Mouse (Mus musculus) neural tube, embryonic 13.5 days (tissue): Measurements from ENCODE around the gene Spsb3. TPM values are rescaled to one million over a fixed set of nuclear protein-coding genes. Genes with fewer than 3 reads are reported as not detected.

Experiments
- ATAC-seq: fragments of 200-750 bp; cut with Nextera tagmentation; 2 replicates; pipeline ENCODE4 v1.8.0; 2017; ENCODE audit warnings: low read depth, mild to moderate bottlenecking, moderate TSS enrichment, moderate library complexity
- H3K27ac ChIP-seq: fragments of 300-500 bp; sonication (generic); replicated peaks from 2 replicates; pipeline ENCODE4 v1.5.1; 2015; ENCODE audit warnings: moderate library complexity, mild to moderate bottlenecking, inconsistent platforms
- H3K27me3 ChIP-seq: fragments of 300-500 bp; sonication (generic); 2 replicates; pipeline ENCODE4 v1.6.1; 2015; ENCODE audit warnings: mild to moderate bottlenecking, inconsistent platforms
- H3K36me3 ChIP-seq: fragments of 300-500 bp; sonication (generic); 2 replicates; pipeline ENCODE4 v1.6.1; 2015; ENCODE audit warnings: mild to moderate bottlenecking, inconsistent platforms
- H3K4me1 ChIP-seq: fragments of 300-500 bp; sonication (generic); replicated peaks from 2 replicates; pipeline ENCODE4 v1.6.1; 2015; ENCODE audit warnings: inconsistent platforms
- H3K4me2 ChIP-seq: fragments of 300-500 bp; sonication (generic); 2 replicates; pipeline ENCODE4 v1.6.1; 2015; ENCODE audit warnings: inconsistent platforms, mild to moderate bottlenecking, moderate library complexity
- H3K4me3 ChIP-seq: fragments of 300-500 bp; sonication (generic); 2 replicates; pipeline ENCODE4 v1.5.1; 2015; ENCODE audit warnings: mild to moderate bottlenecking, inconsistent platforms
- H3K9ac ChIP-seq: fragments of 300-500 bp; sonication (generic); 2 replicates; pipeline ENCODE4 v1.6.1; 2015; ENCODE audit warnings: moderate library complexity, mild to moderate bottlenecking, inconsistent platforms
- H3K9me3 ChIP-seq: fragments of 300-500 bp; sonication (generic); 2 replicates; pipeline ENCODE4 v1.6.1; 2016; ENCODE audit warnings: inconsistent platforms
- WGBS: fragments of 180-500 bp; shearing (Covaris S2); methylation state at CpG from one replicate; pipeline ENCODE4 v1.1.7; 2015; 5-methylcytosine and 5-hydroxymethylcytosine counted together
- polyA plus RNA-seq: library from polyadenylated mRNA; unstranded; fragments of >200 nt; fragmentation: Nextera tagmentation; extraction: Ambion mirVana; gene quantifications from 2 replicates; pipeline ENCODE4 v1.2.1, GENCODE M21; 2015

The Spsb3 gene
- polyA plus RNA-seq, 1 experiment from 2014 or later = 74.2 TPM

DNA sequence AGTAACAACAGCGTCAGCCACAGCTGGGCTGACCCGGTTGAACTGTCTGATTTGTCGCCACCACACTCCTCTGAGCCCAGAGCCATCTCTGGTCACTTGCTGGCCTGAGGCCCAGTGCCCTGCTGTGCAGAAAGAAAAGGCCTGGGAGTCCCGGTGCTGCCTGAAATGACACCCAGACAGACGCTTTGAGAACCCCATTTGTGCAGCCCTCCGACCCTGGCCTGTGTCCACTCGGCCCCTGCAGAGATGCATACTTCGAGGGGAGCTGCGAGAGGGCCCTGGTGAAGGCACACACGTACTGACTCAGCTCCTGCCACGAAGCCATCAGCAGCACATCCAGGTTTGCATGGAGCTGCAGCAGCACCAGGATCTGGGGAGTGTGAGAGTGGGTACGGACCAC is 6.3 kb downstream of the Spsb3 start:
- 86% methylated on average over 12 of the region's 12 CpGs for WGBS
- H3K4me1 ChIP-seq = peaks cover 54% of the 10 kb centered on the region
- no peaks in the 10 kb centered on the region for H3K27me3 ChIP-seq
- H3K4me3 ChIP-seq = no peak overlapping the region
- H3K27ac ChIP-seq = no peak overlapping the region
- no peak overlapping the region for H3K4me2 ChIP-seq
- H3K9ac ChIP-seq = no peak overlapping the region
- no peaks in the 10 kb centered on the region for H3K9me3 ChIP-seq
- H3K36me3 ChIP-seq = peaks cover 57% of the 10 kb centered on the region
- no peak for ATAC-seq

DNA sequence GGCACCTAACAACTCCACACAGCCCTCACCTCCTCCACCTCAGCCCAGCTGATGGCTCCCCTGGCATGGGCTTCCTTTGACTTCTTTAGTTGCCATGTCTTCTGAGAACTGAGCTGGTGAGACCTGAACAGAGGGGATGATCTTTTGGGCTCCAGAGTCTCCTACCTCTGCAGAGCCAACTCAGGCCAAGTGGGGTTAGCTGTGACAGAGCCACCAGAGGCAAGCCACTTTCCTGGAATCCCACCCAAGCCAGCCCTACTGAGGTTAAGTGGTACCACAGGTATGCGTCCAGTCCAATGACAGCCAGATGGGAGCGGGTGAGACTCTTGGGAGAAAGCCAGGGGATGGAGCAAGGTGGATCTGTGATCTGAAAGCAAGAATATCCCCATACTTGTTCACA is 6.8 kb downstream of the Spsb3 start:
- H3K36me3 ChIP-seq = peaks cover 62% of the 10 kb centered on the region

DNA sequence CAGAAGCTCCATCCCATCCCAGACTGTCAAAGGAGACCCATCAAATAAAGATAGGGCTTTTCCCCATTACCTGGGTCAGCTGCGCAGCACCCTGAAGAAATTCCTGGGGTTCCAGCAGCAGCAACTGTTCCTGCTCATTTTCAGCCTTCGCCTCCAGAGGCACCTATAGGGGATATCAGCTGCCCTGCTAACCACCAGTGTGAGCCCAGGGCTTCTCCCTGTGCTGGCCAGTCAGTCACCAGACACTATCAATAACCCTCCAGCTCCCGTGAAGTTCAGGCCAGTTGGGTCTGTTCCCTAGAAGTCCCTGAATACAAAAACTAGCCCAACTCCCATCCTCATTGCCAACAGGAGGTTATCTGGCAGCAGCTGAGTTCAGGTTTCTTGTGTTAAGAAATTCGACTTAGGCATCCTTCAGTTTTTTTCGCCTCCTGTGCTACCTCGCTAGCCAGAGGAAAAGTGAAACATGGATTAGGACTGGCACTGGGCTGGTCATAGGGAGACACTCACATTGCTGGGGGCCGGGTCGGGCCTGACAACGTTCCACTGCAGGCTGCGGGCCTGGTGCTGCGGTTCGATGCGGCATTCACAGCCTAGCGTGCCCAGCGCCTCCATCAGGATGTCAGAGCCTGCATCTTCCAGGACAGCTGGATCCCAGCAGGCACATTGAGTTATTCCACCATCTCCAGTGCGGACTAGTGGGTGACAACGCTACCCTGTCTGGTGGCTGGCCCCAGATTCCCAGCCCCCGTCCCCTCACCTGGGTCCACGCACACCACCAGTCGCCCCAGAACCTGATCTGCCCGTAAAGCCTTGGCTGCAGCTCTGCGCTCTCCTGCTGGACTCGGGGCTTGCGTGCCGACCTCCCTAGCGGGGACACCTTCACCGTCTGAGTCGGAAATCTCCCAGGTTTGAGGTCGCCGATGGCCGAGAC is 7.9 kb downstream of the Spsb3 start:
- H3K36me3 ChIP-seq = peaks cover 67% of the 10 kb centered on the region
- H3K9me3 ChIP-seq = no peaks in the 10 kb centered on the region
- H3K9ac ChIP-seq = peak overlapping the region; percentile 95
- peak overlapping the region; percentile 85 for H3K4me3 ChIP-seq
- ATAC-seq = peak; percentile 17; the same call in 1 of the 2 replicates
- WGBS = 12% methylated on average over 31 of the region's 31 CpGs
- peak overlapping the region; percentile 88 for H3K27ac ChIP-seq
- H3K4me1 ChIP-seq = peaks cover 52% of the 10 kb centered on the region
- H3K4me2 ChIP-seq = peak overlapping the region; percentile 100
- no peaks in the 10 kb centered on the region for H3K27me3 ChIP-seq

More for the DNA sequence above, 6.8 kb downstream of the Spsb3 start:
- H3K27me3 ChIP-seq = no peaks in the 10 kb centered on the region
- ATAC-seq = no peak
- WGBS = 94% methylated on average over 2 of the region's 2 CpGs
- no peak overlapping the region for H3K9ac ChIP-seq
- H3K27ac ChIP-seq = no peak overlapping the region
- peaks cover 54% of the 10 kb centered on the region for H3K4me1 ChIP-seq
- H3K9me3 ChIP-seq = no peaks in the 10 kb centered on the region
- H3K4me2 ChIP-seq = peak overlapping the region; percentile 100; the same call in 1 of the 2 replicates
- H3K4me3 ChIP-seq = 0 out of 2 replicates have a peak overlapping the region, but pooled peaks have one; percentile 85

DNA sequence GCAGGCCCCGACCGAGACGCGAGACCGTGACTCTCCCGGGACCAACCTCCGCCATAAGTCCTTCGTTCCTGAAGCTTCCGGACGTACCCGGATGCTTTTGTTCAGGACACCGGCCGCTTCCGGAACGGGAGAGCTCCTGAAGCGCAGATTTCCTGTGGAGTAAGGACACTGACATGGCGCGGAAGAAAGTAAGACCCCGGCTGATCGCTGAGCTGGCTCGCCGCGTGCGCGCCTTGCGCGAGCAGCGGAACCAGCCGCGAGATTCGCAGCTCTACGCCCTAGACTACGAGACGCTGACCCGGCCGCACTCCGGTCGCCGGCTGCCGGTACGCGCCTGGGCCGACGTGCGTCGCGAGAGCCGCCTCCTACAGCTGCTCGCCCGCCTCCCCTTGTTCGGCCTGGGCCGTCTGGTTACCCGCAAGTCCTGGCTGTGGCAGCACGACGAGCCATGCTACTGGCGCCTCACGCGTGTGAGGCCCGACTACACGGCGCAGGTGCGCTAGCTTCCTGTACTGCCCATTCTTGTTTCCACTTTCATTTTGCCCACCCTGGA is 8.6 kb downstream of the Spsb3 start, which contains the start of the genes Eme2 and Mrps34:
Gene Eme2 (minus strand): TSS at position 93 of the 553 bp plus-strand sequence.
Gene Mrps34 (plus strand): TSS at position 122 of the 553 bp plus-strand sequence.
- peaks cover 67% of the 10 kb centered on the region for H3K36me3 ChIP-seq
- H3K27ac ChIP-seq = peak within 1 kb of the TSS; percentile 88
- peak within 1 kb of the TSS; percentile 85 for H3K4me3 ChIP-seq
- peak within 1 kb of the TSS; percentile 100 for H3K4me2 ChIP-seq
- ATAC-seq = peak; percentile 36; the same call in 1 of the 2 replicates
- H3K9me3 ChIP-seq = no peaks in the 10 kb centered on the region
- under 1% methylated on average over 62 of the region's 62 CpGs for WGBS
- no peaks in the 10 kb centered on the region for H3K27me3 ChIP-seq
- peaks cover 52% of the 10 kb centered on the region for H3K4me1 ChIP-seq
- peak within 1 kb of the TSS; percentile 95 for H3K9ac ChIP-seq

DNA sequence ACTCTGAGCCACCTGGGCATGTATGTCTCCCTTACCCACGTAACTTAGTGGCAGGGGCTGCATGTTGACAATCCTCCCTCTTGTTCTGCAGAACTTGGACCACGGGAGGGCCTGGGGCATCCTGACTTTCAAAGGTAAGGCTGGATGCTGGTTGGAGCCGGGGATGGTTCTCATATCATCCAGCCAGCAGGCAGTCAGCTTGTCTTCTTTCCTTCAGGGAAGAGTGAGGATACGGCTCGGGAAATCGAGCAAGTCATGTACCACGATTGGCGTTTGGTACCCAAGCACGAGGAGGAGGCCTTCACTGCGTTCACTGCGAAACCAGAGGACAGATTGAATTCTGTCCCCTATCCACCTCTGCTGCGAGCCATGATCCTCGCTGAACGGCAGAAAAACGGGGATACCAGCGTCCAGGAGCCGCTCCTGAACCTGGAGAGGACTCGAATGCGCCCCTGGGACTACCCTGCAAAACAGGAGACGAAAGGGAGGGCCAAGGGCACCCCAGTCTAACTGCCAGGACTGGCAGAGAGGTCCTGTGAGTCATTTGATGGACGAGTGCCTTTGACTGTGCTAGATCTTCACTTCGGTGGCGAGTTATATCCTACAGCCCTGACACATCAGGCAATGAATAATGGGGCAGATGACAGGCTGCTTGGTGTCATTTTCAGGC is 9.3 kb downstream of the Spsb3 start:
- Histone ChIP-seq H3K27me3 (no peaks in the 10 kb centered on the region), H3K4me3 (peak overlapping the region; percentile 85), H3K4me2 (peak overlapping the region; percentile 100), H3K36me3 (peaks cover 67% of the 10 kb centered on the region), H3K4me1 (peaks cover 52% of the 10 kb centered on the region), H3K9me3 (no peaks in the 10 kb centered on the region), H3K27ac (peak overlapping the region; percentile 88), H3K9ac (peak overlapping the region; percentile 95)
- WGBS = 8% methylated on average over 23 of the region's 23 CpGs
- ATAC-seq = 0 out of 2 replicates have a peak, but pooled peaks have one; percentile 10

DNA sequence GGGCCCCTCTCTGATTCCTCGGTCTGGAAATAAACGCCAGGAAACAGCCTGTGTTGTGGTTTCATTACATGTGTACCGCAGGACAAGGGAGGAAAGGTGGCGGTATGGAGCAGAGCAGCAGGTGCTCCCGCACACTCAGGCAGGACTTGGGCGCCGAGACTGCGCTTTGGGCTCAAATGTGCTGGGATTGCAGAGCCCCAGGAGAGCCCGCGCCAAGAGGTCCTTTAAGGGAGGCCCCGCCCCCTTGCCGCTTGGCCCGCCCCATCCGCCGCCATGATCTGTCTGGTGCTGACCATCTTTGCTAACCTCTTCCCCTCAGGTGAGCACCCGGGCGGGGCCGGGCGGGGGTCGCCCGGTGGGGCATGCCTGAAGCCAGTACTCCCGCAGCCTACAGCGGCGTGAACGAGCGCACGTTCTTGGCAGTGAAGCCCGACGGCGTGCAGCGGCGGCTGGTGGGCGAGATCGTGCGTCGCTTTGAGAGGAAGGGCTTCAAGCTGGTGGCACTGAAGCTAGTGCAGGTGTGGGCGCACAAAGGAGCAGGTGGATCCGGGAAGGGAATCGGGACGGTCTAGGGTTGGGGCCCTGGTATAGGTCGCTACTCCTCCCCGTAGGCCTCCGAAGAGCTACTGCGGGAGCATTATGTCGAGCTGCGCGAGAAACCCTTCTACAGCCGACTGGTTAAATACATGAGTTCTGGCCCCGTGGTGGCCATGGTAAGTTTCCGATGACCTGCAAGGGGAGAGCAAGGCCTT is 10.0 kb downstream of the Spsb3 start, which contains the start of gene Nme3:
Gene Nme3 (plus strand): TSS at position 260 of the 752 bp plus-strand sequence.
- Histone ChIP-seq H3K4me2 (peak within 1 kb of the TSS; percentile 100), H3K27me3 (no peaks in the 10 kb centered on the region), H3K27ac (peak within 1 kb of the TSS; percentile 88), H3K4me3 (peak within 1 kb of the TSS; percentile 85), H3K36me3 (peaks cover 67% of the 10 kb centered on the region), H3K9ac (peak within 1 kb of the TSS; percentile 95), H3K4me1 (peaks cover 52% of the 10 kb centered on the region), H3K9me3 (no peaks in the 10 kb centered on the region)
- WGBS = 1% methylated on average over 50 of the region's 50 CpGs
- ATAC-seq = peak; percentile 70

DNA sequence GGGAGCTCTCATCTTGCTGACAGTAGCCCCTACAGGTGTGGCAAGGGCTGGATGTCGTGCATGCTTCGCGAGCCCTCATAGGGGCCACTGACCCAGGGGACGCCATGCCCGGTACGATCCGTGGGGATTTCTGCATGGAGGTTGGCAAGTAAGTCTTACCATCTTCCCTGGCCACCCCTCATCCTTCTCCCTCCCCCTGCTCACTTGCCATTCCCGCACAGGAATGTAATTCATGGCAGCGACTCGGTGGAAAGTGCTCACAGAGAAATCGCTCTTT is 10.5 kb downstream of the Spsb3 start:
- peaks cover 67% of the 10 kb centered on the region for H3K36me3 ChIP-seq
- no peaks in the 10 kb centered on the region for H3K9me3 ChIP-seq
- peak overlapping the region; percentile 88 for H3K27ac ChIP-seq
- H3K9ac ChIP-seq = peak overlapping the region; percentile 95
- peaks cover 52% of the 10 kb centered on the region for H3K4me1 ChIP-seq
- no peaks in the 10 kb centered on the region for H3K27me3 ChIP-seq
- peak; percentile 1; the same call in 1 of the 2 replicates for ATAC-seq
- 34% methylated on average over 11 of the region's 11 CpGs for WGBS
- H3K4me2 ChIP-seq = peak overlapping the region; percentile 100
- peak overlapping the region; percentile 85 for H3K4me3 ChIP-seq

DNA sequence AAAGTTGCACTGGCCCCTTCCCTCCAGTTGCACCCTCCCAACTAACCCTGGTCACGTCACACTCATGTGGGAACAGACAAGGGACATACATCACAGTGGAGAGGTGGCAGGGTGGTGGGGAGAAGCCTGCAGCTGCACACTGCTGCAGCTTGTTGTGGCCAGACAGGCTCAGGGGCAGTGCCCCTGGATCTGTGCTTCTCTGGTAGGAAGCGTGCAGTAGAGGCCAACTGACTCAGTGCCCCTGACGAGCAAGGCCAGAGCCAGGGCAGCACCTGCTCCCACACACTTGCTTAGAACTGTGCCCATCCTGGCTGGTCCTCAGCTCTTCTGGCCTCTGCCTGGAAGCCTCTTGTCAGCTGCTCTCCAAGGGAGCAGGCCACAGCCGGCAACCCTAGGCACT is 11.2 kb downstream of the Spsb3 start:
- Histone ChIP-seq H3K9ac (peak overlapping the region; percentile 95), H3K27ac (no peak overlapping the region), H3K9me3 (no peaks in the 10 kb centered on the region), H3K4me2 (peak overlapping the region; percentile 100), H3K27me3 (no peaks in the 10 kb centered on the region), H3K4me1 (peaks cover 52% of the 10 kb centered on the region), H3K36me3 (peaks cover 67% of the 10 kb centered on the region), H3K4me3 (peak overlapping the region; percentile 85)
- 80% methylated on average over 4 of the region's 4 CpGs for WGBS
- ATAC-seq = no peak

DNA sequence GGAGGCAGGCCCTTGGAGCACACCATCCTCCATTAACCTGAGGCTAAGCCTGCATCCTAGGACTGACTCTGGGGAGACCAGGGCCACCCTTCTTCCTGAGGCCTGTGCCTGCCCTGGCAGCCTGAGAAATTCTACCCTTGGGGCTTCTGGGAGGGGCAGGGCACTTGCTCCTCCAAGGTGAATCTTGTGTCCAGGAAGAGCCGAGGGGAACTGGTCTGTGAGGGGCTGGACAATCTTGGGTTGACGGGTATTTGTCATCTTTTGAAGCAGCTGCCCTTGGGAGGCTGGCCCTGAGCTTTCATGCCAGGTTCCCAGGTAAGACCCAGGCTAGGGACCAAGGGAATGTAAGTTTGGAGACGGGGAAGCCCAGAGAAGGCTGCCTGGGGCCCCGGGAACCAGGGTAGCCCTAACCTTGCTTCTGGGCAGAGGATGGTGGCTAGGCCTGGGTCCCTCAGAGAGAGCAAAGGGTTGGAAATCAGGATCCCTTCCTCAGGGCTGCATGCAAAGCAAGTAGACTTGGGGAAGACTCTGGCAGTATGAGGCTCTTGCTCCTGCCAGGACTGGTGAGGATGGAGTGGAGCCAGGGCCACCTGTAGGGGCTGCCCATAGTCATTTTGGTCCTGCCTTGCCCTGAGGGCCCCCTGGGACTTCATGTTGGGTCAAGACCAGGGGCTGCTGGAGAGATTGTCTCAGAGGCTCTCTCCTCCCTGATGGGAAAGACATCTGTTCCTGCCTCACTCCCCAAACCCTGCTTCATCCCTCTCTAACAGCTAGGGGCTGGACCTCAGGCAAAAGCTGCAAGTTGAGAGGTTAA is 11.8 kb downstream of the Spsb3 start:
- Histone ChIP-seq H3K27me3 (no peaks in the 10 kb centered on the region), H3K9ac (peak overlapping the region; percentile 95), H3K4me2 (peak overlapping the region; percentile 100), H3K4me3 (peak overlapping the region; percentile 85; the same call in 1 of the 2 replicates), H3K27ac (no peak overlapping the region), H3K36me3 (peaks cover 67% of the 10 kb centered on the region), H3K9me3 (no peaks in the 10 kb centered on the region), H3K4me1 (peaks cover 47% of the 10 kb centered on the region)
- ATAC-seq = no peak
- 88% methylated on average over 4 of the region's 4 CpGs for WGBS

DNA sequence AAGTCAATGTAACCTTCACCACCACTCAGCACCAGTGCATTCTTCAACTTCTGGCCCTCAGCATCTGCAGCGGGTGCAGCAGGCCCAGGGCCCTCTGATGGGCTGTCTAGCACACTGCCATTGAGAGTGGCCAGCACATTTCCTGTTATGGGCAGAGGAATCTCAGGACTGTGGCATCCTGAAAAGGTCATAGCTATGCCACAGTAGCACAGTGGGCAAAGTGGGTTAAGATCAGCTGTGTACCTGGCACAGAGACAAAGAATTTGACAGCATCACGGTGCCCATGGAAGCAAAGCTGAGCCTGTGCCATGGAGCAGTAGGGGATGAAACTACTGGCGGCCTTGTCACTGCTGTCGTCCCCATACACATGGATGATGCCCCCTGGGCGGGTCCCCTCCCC is 12.7 kb downstream of the Spsb3 start:
- Histone ChIP-seq H3K27me3 (no peaks in the 10 kb centered on the region), H3K27ac (no peak overlapping the region), H3K36me3 (peaks cover 72% of the 10 kb centered on the region), H3K4me3 (no peak overlapping the region), H3K9me3 (no peaks in the 10 kb centered on the region), H3K4me2 (no peak overlapping the region), H3K4me1 (peaks cover 38% of the 10 kb centered on the region), H3K9ac (no peak overlapping the region)
- 90% methylated on average over 5 of the region's 5 CpGs for whole genome bisulfite sequencing
- ATAC-seq = no peak

DNA sequence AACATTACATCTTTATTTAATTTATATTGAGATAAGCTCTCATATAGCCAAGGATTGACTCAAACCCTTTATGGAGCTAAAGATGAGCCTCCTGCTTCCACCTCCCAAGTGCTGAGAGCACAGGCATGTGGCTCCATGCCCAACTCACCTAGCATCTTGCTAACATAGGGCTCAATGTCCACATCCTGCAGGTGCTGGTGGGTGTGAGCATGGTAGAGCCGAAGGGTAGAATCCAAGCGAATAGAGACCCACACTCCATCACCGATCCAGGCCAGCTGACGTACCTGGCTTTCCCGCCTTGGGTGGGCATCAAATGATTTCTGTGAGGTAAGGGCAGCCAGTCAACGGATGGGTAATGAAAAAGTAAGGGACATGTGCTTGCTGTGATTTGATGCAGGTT is 13.6 kb downstream of the Spsb3 start:
- no peak overlapping the region for H3K4me2 ChIP-seq
- 94% methylated on average over 6 of the region's 6 CpGs for WGBS
- no peak overlapping the region for H3K4me3 ChIP-seq
- H3K9ac ChIP-seq = no peak overlapping the region
- no peak for ATAC-seq
- H3K36me3 ChIP-seq = peaks cover 80% of the 10 kb centered on the region
- H3K9me3 ChIP-seq = no peaks in the 10 kb centered on the region
- peaks cover 33% of the 10 kb centered on the region for H3K4me1 ChIP-seq
- no peaks in the 10 kb centered on the region for H3K27me3 ChIP-seq
- H3K27ac ChIP-seq = no peak overlapping the region
